Comparison of ENCODE assay signal across 18 mouse cellular contexts in genomic region chr4:33595763-33596162, GRCm38 (mm10).
A peak's percentile ranks its signal among the peaks of the same experiment; 100 is the strongest.
DNase-seq lines count a peak whose midpoint lies in the region; ATAC-seq and TF ChIP-seq lines count a peak whose summit lies in the region.
"Had no signal": no experiment of that assay in that cellular context is flagged by ENCODE, and none has a peak within 500 bp of the region (broad histone marks: within the 10 kb centered on the region; RNA-seq: fewer than 3 reads in every experiment).

No protein-coding gene starts in this region.

- H3K4me2 ChIP-seq in embryonic facial prominence, embryonic 14.5 days (ENCODE audit: low read depth, low read length) = no peak overlapping the region
- no peak overlapping the region for H3K4me2 ChIP-seq in neural tube, embryonic 14.5 days (ENCODE audit: low read depth, low read length)
- H3K4me2 ChIP-seq: liver, embryonic 15.5 days; neural tube, embryonic 12.5 days had no signal

- H3K4me1 ChIP-seq in embryonic facial prominence, embryonic 14.5 days (ENCODE audit: control insufficient read depth, insufficient read depth, low read length) = no peaks in the 10 kb centered on the region
- peaks cover 9% of the 10 kb centered on the region; the same call in 1 of the 2 replicates for H3K4me1 ChIP-seq in embryonic facial prominence, embryonic 10.5 days
- no peaks in the 10 kb centered on the region for H3K4me1 ChIP-seq in testis, adult 2 months (ENCODE audit: control insufficient read depth, insufficient read depth, low read length)
- H3K4me1 ChIP-seq in midbrain, embryonic 10.5 days = peaks cover 18% of the 10 kb centered on the region
- H3K4me1 ChIP-seq in neural tube, embryonic 14.5 days (ENCODE audit: control insufficient read depth, insufficient read depth, low read length) = no peaks in the 10 kb centered on the region
- H3K4me1 ChIP-seq in lung, adult 2 months (ENCODE audit: control insufficient read depth, insufficient read depth, low read length) = no peaks in the 10 kb centered on the region
- H3K4me1 ChIP-seq: liver, embryonic 15.5 days; neural tube, embryonic 12.5 days had no signal

- no peak for TF ChIP-seq POLR2A in testis, adult 2 months (IDR thresholded peaks at IDR 0.05; ENCODE audit: control insufficient read depth, low read depth, low read length)
- TF ChIP-seq POLR2A in lung, adult 2 months (IDR thresholded peaks at IDR 0.05; ENCODE audit: borderline replicate concordance, extremely low read depth, low read depth, low read length) = no peak

- 79% methylated on average over 9 of the region's 9 CpGs for WGBS in embryonic facial prominence, embryonic 14.5 days
- WGBS in embryonic facial prominence, embryonic 10.5 days = 79% methylated on average over 9 of the region's 9 CpGs
- WGBS in midbrain, embryonic 10.5 days = 76% methylated on average over 9 of the region's 9 CpGs
- 87% methylated on average over 9 of the region's 9 CpGs for WGBS in neural tube, embryonic 14.5 days
- 76% methylated on average over 9 of the region's 9 CpGs for WGBS in lung, adult 2 months

- ATAC-seq in embryonic facial prominence, embryonic 14.5 days (ENCODE audit: low read depth) = 0 out of 2 replicates have a peak, but pooled peaks have one; percentile 50
- peak; percentile 44; the same call in 1 of the 2 replicates for ATAC-seq in neural tube, embryonic 14.5 days (ENCODE audit: low read depth)

- no peak overlapping the region for H3K27ac ChIP-seq in embryonic facial prominence, embryonic 14.5 days (replicated peaks; ENCODE audit: low read depth, low read length)
- no peak overlapping the region; the same call in 1 of the 2 replicates for H3K27ac ChIP-seq in embryonic facial prominence, embryonic 10.5 days (replicated peaks)
- H3K27ac ChIP-seq in testis, adult 2 months (ENCODE audit: control insufficient read depth, insufficient read depth, low read depth, low read length) = no peak overlapping the region
- H3K27ac ChIP-seq in midbrain, embryonic 10.5 days (replicated peaks) = peak overlapping the region; percentile 72
- no peak overlapping the region for H3K27ac ChIP-seq in neural tube, embryonic 14.5 days (ENCODE audit: low read depth, low read length)
- H3K27ac ChIP-seq: heart, adult 2 months; liver, embryonic 15.5 days; neural tube, embryonic 12.5 days had no signal

- no peak overlapping the region for H3K9ac ChIP-seq in embryonic facial prominence, embryonic 14.5 days (ENCODE audit: low read depth, low read length)
- no peak overlapping the region for H3K9ac ChIP-seq in neural tube, embryonic 14.5 days (replicated peaks; ENCODE audit: low read depth, low read length)
- H3K9ac ChIP-seq: liver, embryonic 15.5 days; neural tube, embryonic 12.5 days had no signal

- H3K36me3 ChIP-seq in embryonic facial prominence, embryonic 14.5 days (ENCODE audit: control insufficient read depth, insufficient read depth, low read length) = no peaks in the 10 kb centered on the region
- no peaks in the 10 kb centered on the region for H3K36me3 ChIP-seq in embryonic facial prominence, embryonic 10.5 days (replicated peaks)
- H3K36me3 ChIP-seq in testis, adult 2 months (ENCODE audit: control insufficient read depth, insufficient read depth, low read length) = no peaks in the 10 kb centered on the region
- H3K36me3 ChIP-seq in midbrain, embryonic 10.5 days = no peaks in the 10 kb centered on the region
- H3K36me3 ChIP-seq in neural tube, embryonic 14.5 days (ENCODE audit: control insufficient read depth, insufficient read depth, low read length) = no peaks in the 10 kb centered on the region
- H3K36me3 ChIP-seq: liver, embryonic 15.5 days; neural tube, embryonic 12.5 days had no signal

- no peaks in the 10 kb centered on the region for H3K27me3 ChIP-seq in embryonic facial prominence, embryonic 14.5 days (replicated peaks; ENCODE audit: control insufficient read depth, insufficient read depth, low read length)
- H3K27me3 ChIP-seq in embryonic facial prominence, embryonic 10.5 days (replicated peaks; ENCODE audit: low read depth, poor library complexity, severe bottlenecking) = no peaks in the 10 kb centered on the region; the same call in 1 of the 2 replicates
- no peaks in the 10 kb centered on the region for H3K27me3 ChIP-seq in testis, adult 2 months (ENCODE audit: control insufficient read depth, insufficient read depth, low read length)
- H3K27me3 ChIP-seq in midbrain, embryonic 10.5 days (ENCODE audit: low read depth, poor library complexity, severe bottlenecking) = peaks cover 27% of the 10 kb centered on the region; the same call in 1 of the 2 replicates
- H3K27me3 ChIP-seq in neural tube, embryonic 14.5 days (ENCODE audit: control insufficient read depth, insufficient read depth, low read length) = no peaks in the 10 kb centered on the region
- H3K27me3 ChIP-seq: liver, embryonic 15.5 days; neural tube, embryonic 12.5 days had no signal

- no peak for TF ChIP-seq CTCF in testis, adult 2 months (IDR thresholded peaks at IDR 0.05; ENCODE audit: control insufficient read depth, insufficient read depth, insufficient replicate concordance, low read depth, low read length)
- no peak for TF ChIP-seq CTCF in lung, adult 2 months (IDR thresholded peaks at IDR 0.05; ENCODE audit: insufficient read depth, low read length)

- no peak overlapping the region for H3K4me3 ChIP-seq in embryonic facial prominence, embryonic 14.5 days (ENCODE audit: low read depth, low read length)
- H3K4me3 ChIP-seq in embryonic facial prominence, embryonic 10.5 days = no peak overlapping the region
- peak overlapping the region; percentile 69 for H3K4me3 ChIP-seq in testis, adult 2 months (ENCODE audit: control insufficient read depth, low read depth, low read length)
- H3K4me3 ChIP-seq in midbrain, embryonic 10.5 days = no peak overlapping the region
- H3K4me3 ChIP-seq in neural tube, embryonic 14.5 days (ENCODE audit: low read depth, low read length) = no peak overlapping the region
- H3K4me3 ChIP-seq in lung, adult 2 months (replicated peaks; ENCODE audit: extremely low read depth, low read depth, low read length) = no peak overlapping the region
- H3K4me3 ChIP-seq: heart, adult 2 months; liver, embryonic 15.5 days; neural tube, embryonic 12.5 days had no signal

- no peak for DNase-seq in embryonic facial prominence, embryonic 14.5 days (ENCODE audit: low spot score)
- DNase-seq in embryonic facial prominence, embryonic 10.5 days (ENCODE audit: low spot score) = no peak
- no peak for DNase-seq in testis, postnatal 10 days (ENCODE audit: low spot score)
- no peak for DNase-seq in midbrain, embryonic 10.5 days (ENCODE audit: low spot score)
- no peak for DNase-seq in lung, adult 2 months
- DNase-seq in layer of hippocampus, postnatal 10 days (ENCODE audit: low spot score in 2 of 2) = no peak
- DNase-seq: cerebellum, postnatal 10 days; gastrocnemius, postnatal 10 days; heart, adult 2 months; kidney, adult 18-20 months; kidney, postnatal 14 days; layer of hippocampus, adult 9-11 months; lung, postnatal 14 days; right cerebral cortex, postnatal 4 days had no signal

- 0 out of 2 replicates have a peak, but pooled peaks cover 7% of the 10 kb centered on the region for H3K9me3 ChIP-seq in embryonic facial prominence, embryonic 14.5 days (ENCODE audit: control insufficient read depth, low read length)
- H3K9me3 ChIP-seq in embryonic facial prominence, embryonic 10.5 days = peaks cover 3% of the 10 kb centered on the region; the same call in 1 of the 2 replicates
- peaks cover 11% of the 10 kb centered on the region; the same call in 1 of the 2 replicates for H3K9me3 ChIP-seq in midbrain, embryonic 10.5 days (replicated peaks)
- 0 out of 2 replicates have a peak, but pooled peaks cover 4% of the 10 kb centered on the region for H3K9me3 ChIP-seq in neural tube, embryonic 14.5 days (ENCODE audit: control insufficient read depth, low read length)
- H3K9me3 ChIP-seq: liver, embryonic 15.5 days had no signal
